Mouse (Mus musculus): Measurements from ENCODE around the gene Morc4. TPM values are rescaled to one million over a fixed set of nuclear protein-coding genes. Genes with fewer than 3 reads are reported as not detected.

Gene Morc4
- polyA plus RNA-seq, 1 experiment from 2014 or later: 35.5 TPM

DNA sequence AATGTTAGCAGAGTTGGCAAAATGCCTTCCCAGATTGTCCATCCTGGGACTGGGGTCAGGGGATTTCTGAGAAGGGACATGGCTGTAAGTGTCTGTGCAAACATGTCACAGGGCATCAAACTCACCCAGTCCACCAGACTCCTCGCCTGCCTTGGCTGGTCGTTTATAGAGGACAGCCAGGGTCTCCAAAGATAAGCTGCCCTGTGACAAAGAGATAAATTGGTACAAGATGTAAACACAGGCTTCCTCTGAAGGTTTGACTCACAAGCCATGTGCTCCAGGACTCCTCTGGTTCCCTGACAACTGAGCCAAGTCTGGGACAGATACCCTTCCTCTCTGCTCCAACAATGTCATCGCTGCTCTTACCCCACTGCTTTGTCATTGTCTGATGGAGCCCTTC lies 90.5 kb downstream of the Morc4 start:
- Histone ChIP-seq H3K9ac (no peak overlapping the region), H3K36me3 (replicated peaks) (no peaks in the 10 kb centered on the region), H3K4me3 (replicated peaks) (no peak overlapping the region), H3K4me2 (no peak overlapping the region), H3K4me1 (replicated peaks) (peaks cover 20% of the 10 kb centered on the region), H3K9me3 (replicated peaks) (no peaks in the 10 kb centered on the region), H3K27me3 (no peaks in the 10 kb centered on the region), H3K27ac (replicated peaks) (no peak overlapping the region)
- ATAC-seq (ENCODE audit: insufficient read depth): peak; percentile 75
- 24% methylated on average over 3 of the region's 3 CpGs for WGBS (ENCODE audit: insufficient replicate concordance)

GRCm38 (mm10) chrX:139779401-139779800 lies 92.1 kb downstream of the Morc4 start:
- Histone ChIP-seq H3K4me3 (replicated peaks) (no peak overlapping the region), H3K27me3 (no peaks in the 10 kb centered on the region), H3K4me2 (no peak overlapping the region), H3K27ac (replicated peaks) (no peak overlapping the region), H3K9me3 (replicated peaks) (no peaks in the 10 kb centered on the region), H3K36me3 (replicated peaks) (no peaks in the 10 kb centered on the region), H3K9ac (no peak overlapping the region), H3K4me1 (replicated peaks) (peaks cover 20% of the 10 kb centered on the region)
- ATAC-seq (ENCODE audit: insufficient read depth): no peak
- 64% methylated on average over 5 of the region's 5 CpGs for WGBS (ENCODE audit: insufficient replicate concordance)

DNA sequence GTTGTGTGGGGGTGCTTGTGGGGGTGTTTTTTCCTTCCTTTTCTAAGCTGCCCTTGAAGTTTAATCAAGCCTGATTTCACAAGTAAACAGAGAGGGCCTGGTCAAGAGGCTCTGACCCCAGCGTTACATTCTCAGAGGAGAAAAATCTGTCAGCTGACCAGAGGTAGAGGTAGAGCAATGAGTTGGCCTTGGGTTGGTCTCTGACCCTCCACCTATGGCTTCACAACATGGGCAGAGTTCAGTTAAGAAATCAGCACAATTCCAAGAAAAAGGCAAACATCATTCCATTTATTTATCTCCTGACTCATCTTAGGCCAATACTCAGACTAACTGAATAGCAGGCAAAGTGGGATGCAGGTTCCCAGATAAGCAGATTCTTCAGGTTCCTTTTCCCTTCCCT lies 92.6 kb downstream of the Morc4 start:
- H3K36me3 ChIP-seq (replicated peaks): no peaks in the 10 kb centered on the region
- H3K4me3 ChIP-seq (replicated peaks): no peak overlapping the region
- ATAC-seq (ENCODE audit: insufficient read depth): no peak
- no peak overlapping the region for H3K27ac ChIP-seq (replicated peaks)
- H3K9me3 ChIP-seq (replicated peaks): no peaks in the 10 kb centered on the region
- no peak overlapping the region for H3K9ac ChIP-seq
- no peaks in the 10 kb centered on the region for H3K27me3 ChIP-seq
- no peak overlapping the region for H3K4me2 ChIP-seq
- 79% methylated on average over 1 of the region's 1 CpGs for WGBS (ENCODE audit: insufficient replicate concordance)
- peaks cover 20% of the 10 kb centered on the region for H3K4me1 ChIP-seq (replicated peaks)

DNA sequence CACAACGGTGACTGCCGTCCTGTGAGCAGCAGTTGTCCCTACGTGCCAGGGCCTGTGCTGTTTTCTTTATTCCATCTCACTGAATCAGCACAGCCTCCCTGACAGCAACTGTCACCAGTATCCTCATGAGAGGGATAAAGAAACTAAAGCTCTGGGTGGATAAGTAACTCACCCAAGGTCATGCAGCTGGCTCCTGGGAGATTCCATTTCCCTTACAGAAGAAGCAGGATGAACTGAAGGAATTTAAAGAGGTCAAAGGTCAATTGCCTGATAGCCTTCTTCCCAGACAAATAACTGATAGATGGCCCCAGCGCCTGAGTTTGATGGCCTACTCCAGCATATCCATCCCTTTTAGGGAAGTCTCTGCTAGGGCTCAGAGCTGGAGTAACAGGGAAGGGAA lies 94.1 kb downstream of the Morc4 start:
- 59% methylated on average over 4 of the region's 4 CpGs for WGBS (ENCODE audit: insufficient replicate concordance)

DNA sequence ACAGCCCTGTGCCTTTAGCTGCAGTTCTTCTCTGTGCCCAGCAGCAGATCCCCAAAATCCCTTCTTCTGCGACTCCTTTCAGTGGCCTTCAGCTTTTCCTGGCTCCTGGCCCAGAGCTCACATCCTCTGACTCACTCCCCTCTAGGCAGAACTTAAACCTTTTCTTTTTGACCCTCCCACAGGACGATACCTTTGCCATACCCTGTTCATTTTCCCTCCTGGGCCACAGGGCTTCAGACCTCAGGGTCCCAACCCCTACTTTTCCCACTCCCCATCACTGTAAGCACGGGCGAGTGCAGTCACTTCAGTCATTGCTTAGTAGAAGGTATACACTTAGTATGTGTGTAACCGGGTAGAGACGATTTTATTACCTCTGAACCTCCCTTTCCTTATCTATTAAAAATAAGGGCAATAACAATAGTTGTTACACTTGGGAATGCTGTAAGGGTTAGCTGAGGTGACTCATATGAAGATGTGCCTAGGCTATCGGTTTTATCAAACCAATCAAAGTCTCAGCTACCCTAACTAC lies 96.3 kb downstream of the Morc4 start:
- Histone ChIP-seq H3K9me3 (replicated peaks) (no peaks in the 10 kb centered on the region), H3K9ac (no peak overlapping the region), H3K4me1 (replicated peaks) (peaks cover 1% of the 10 kb centered on the region; the same call in 1 of the 2 replicates), H3K27ac (replicated peaks) (no peak overlapping the region), H3K4me2 (no peak overlapping the region), H3K4me3 (replicated peaks) (no peak overlapping the region), H3K36me3 (replicated peaks) (no peaks in the 10 kb centered on the region), H3K27me3 (no peaks in the 10 kb centered on the region)
- no peak for ATAC-seq (ENCODE audit: insufficient read depth)
- 59% methylated on average over 7 of the region's 7 CpGs for WGBS (ENCODE audit: insufficient replicate concordance)

More for the DNA sequence above, 94.1 kb downstream of the Morc4 start:
- Histone ChIP-seq H3K9me3 (replicated peaks) (no peaks in the 10 kb centered on the region), H3K4me2 (no peak overlapping the region), H3K4me3 (replicated peaks) (no peak overlapping the region), H3K36me3 (replicated peaks) (no peaks in the 10 kb centered on the region), H3K9ac (no peak overlapping the region), H3K27ac (replicated peaks) (no peak overlapping the region), H3K4me1 (replicated peaks) (peaks cover 20% of the 10 kb centered on the region), H3K27me3 (no peaks in the 10 kb centered on the region)
- no peak for ATAC-seq (ENCODE audit: insufficient read depth)

- Histone ChIP-seq H3K4me3 (replicated peaks) (no peak overlapping the region), H3K9ac (no peak overlapping the region), H3K4me2 (peak overlapping the region; percentile 44), H3K27ac (replicated peaks) (no peak overlapping the region), H3K4me1 (replicated peaks) (no peaks in the 10 kb centered on the region; the same call in 1 of the 2 replicates), H3K27me3 (no peaks in the 10 kb centered on the region), H3K9me3 (replicated peaks) (no peaks in the 10 kb centered on the region), H3K36me3 (replicated peaks) (no peaks in the 10 kb centered on the region)
- peak; percentile 61; the same call in 1 of the 2 replicates for ATAC-seq (ENCODE audit: insufficient read depth)
- WGBS (ENCODE audit: insufficient replicate concordance): 22% methylated on average over 18 of the region's 18 CpGs
Observed at GRCm38 (mm10) chrX:139774309-139775083, 97.0 kb downstream of the Morc4 start.

Other genes starting within 250 kb of the Morc4 start
- gene Tbc1d8b, start 186.7 kb downstream of the Morc4 start, polyA plus RNA-seq (2015; fragmentation: Nextera tagmentation; extraction: Ambion mirVana): 0.76 and 0.93 TPM in 2 replicates
- not detected in 2 replicates for gene Gm15013, start 157.2 kb downstream of the Morc4 start, polyA plus RNA-seq (2015; fragmentation: Nextera tagmentation; extraction: Ambion mirVana)
- gene Ripply1, start 89.3 kb downstream of the Morc4 start, polyA plus RNA-seq (2015; fragmentation: Nextera tagmentation; extraction: Ambion mirVana): not detected in 2 replicates
- 0.73 and 0.85 TPM in 2 replicates for gene Cldn2, start 70.8 kb downstream of the Morc4 start, polyA plus RNA-seq (2015; fragmentation: Nextera tagmentation; extraction: Ambion mirVana)
- gene Rbm41, start 126.9 kb upstream of the Morc4 start, polyA plus RNA-seq (2015; fragmentation: Nextera tagmentation; extraction: Ambion mirVana): 1.2 TPM in 2 replicates
- gene Nup62cl, start 191.0 kb upstream of the Morc4 start, polyA plus RNA-seq (2015; fragmentation: Nextera tagmentation; extraction: Ambion mirVana): 1.5 TPM in 2 replicates
- not detected in 2 replicates for gene Pih1h3b, start 191.2 kb upstream of the Morc4 start, polyA plus RNA-seq (2015; fragmentation: Nextera tagmentation; extraction: Ambion mirVana)